Mouse (Mus musculus) forebrain, embryonic 13.5 days (tissue): ENCODE results near the gene 4930407I10Rik. TPM values are rescaled to one million over a fixed set of nuclear protein-coding genes. Genes with fewer than 3 reads are reported as not detected.

Experiments used
- ATAC-seq: fragments of 200-750 bp; cut with Nextera tagmentation; 2 replicates; pipeline ENCODE4 v1.8.0; 2017
- H3K27ac ChIP-seq: fragments of 300-500 bp; sonication (generic); 2 replicates; pipeline ENCODE4 v1.5.1; 2015; ENCODE audit warnings: inconsistent platforms, mild to moderate bottlenecking, moderate library complexity
- H3K27me3 ChIP-seq: fragments of 300-500 bp; sonication (generic); 2 replicates; pipeline ENCODE4 v1.6.1; 2015; ENCODE audit warnings: mild to moderate bottlenecking, inconsistent platforms
- H3K36me3 ChIP-seq: fragments of 300-500 bp; sonication (generic); 2 replicates; pipeline ENCODE4 v1.6.1; 2015; ENCODE audit warnings: mild to moderate bottlenecking, inconsistent platforms; ENCODE audit not compliant: poor library complexity, severe bottlenecking
- H3K4me1 ChIP-seq: fragments of 300-500 bp; sonication (generic); 2 replicates; pipeline ENCODE4 v1.6.1; 2015; ENCODE audit warnings: inconsistent platforms
- H3K4me2 ChIP-seq: fragments of 300-500 bp; sonication (generic); 2 replicates; pipeline ENCODE4 v1.6.1; 2015; ENCODE audit warnings: inconsistent platforms, mild to moderate bottlenecking, moderate library complexity
- H3K4me3 ChIP-seq: fragments of 300-500 bp; sonication (generic); 2 replicates; pipeline ENCODE4 v1.5.1; 2015; ENCODE audit warnings: mild to moderate bottlenecking, inconsistent platforms
- H3K9ac ChIP-seq: fragments of 300-500 bp; sonication (generic); 2 replicates; pipeline ENCODE4 v1.6.1; 2015; ENCODE audit warnings: mild to moderate bottlenecking, inconsistent platforms
- H3K9me3 ChIP-seq: fragments of 300-500 bp; sonication (generic); replicated peaks from 2 replicates; pipeline ENCODE4 v1.6.1; 2016; ENCODE audit warnings: inconsistent platforms
- WGBS: fragments of 180-500 bp; shearing (Covaris S2); methylation state at CpG from one replicate; pipeline ENCODE4 v1.1.7; 2015; 5-methylcytosine and 5-hydroxymethylcytosine counted together
- polyA plus RNA-seq: library from polyadenylated mRNA; unstranded; fragments of >200 nt; fragmentation: Nextera tagmentation; extraction: Ambion mirVana; gene quantifications from 2 replicates; pipeline ENCODE4 v1.2.1, GENCODE M21; 2015

The 4930407I10Rik gene
- polyA plus RNA-seq, 1 experiment from 2014 or later, result not detected

DNA sequence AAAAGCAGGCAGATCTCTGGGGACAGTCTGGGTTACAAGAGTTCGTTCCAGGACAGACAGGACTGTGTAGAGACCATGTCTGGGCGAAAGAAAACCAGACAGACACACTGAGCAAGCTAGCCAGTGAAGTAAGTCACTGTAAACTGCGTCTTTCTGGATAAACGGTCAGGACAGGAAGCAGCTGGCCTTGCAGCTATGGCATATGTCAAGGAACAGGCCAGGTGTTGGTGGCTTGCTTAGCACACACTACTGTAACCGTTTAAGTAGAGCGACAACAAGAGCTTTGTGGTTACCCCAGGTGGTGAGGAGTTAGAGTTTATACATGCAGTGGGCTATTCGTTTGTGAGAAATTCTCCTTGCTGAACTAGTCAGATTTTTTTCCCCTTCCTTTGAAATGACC lies 31.2 kb upstream of the 4930407I10Rik start:
- Histone ChIP-seq H3K9ac (no peak overlapping the region), H3K9me3 (no peaks in the 10 kb centered on the region), H3K27me3 (no peaks in the 10 kb centered on the region), H3K36me3 (peaks cover 97% of the 10 kb centered on the region), H3K4me2 (no peak overlapping the region), H3K27ac (no peak overlapping the region), H3K4me1 (no peaks in the 10 kb centered on the region), H3K4me3 (no peak overlapping the region)
- no peak for ATAC-seq
- 93% methylated on average over 7 of the region's 7 CpGs for WGBS

DNA sequence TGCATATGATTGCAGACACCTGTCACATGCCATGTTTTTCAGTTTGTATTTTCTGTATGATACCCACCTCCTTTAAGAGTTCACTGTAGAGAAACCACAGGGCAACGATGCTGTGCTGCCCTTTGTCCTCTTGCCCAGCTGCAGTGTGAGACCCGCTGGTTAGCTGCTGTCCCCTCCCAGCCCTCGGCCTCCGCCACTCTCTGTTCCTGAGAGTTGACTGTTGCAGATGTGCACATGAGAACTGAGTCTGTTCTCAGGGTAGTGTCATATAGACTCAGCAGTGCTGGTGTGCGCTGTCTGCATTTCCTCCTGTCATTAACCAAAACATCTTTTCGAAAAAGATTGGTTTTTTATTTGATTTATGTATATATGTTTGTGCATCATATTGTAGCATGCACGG lies 26.6 kb upstream of the 4930407I10Rik start:
- H3K9ac ChIP-seq, result no peak overlapping the region
- 89% methylated on average over 7 of the region's 7 CpGs for WGBS
- H3K9me3 ChIP-seq, result no peaks in the 10 kb centered on the region
- H3K4me1 ChIP-seq, result no peaks in the 10 kb centered on the region
- no peaks in the 10 kb centered on the region for H3K27me3 ChIP-seq
- no peak for ATAC-seq
- H3K36me3 ChIP-seq, result peaks cover 93% of the 10 kb centered on the region
- no peak overlapping the region for H3K4me3 ChIP-seq
- H3K27ac ChIP-seq, result no peak overlapping the region
- no peak overlapping the region for H3K4me2 ChIP-seq

GRCm38 (mm10) chr15:82033762-82034161 lies 25.2 kb upstream of the 4930407I10Rik start, which contains the start of gene Desi1:
Desi1 (minus strand) TSS chr15:82033862.
- Histone ChIP-seq H3K4me2 (no peak within 1 kb of the TSS), H3K9ac (no peak within 1 kb of the TSS), H3K4me1 (no peaks in the 10 kb centered on the region), H3K9me3 (no peaks in the 10 kb centered on the region), H3K4me3 (no peak within 1 kb of the TSS), H3K27me3 (no peaks in the 10 kb centered on the region), H3K27ac (no peak within 1 kb of the TSS), H3K36me3 (peaks cover 93% of the 10 kb centered on the region)
- no peak for ATAC-seq
- 97% methylated on average over 4 of the region's 4 CpGs for WGBS

DNA sequence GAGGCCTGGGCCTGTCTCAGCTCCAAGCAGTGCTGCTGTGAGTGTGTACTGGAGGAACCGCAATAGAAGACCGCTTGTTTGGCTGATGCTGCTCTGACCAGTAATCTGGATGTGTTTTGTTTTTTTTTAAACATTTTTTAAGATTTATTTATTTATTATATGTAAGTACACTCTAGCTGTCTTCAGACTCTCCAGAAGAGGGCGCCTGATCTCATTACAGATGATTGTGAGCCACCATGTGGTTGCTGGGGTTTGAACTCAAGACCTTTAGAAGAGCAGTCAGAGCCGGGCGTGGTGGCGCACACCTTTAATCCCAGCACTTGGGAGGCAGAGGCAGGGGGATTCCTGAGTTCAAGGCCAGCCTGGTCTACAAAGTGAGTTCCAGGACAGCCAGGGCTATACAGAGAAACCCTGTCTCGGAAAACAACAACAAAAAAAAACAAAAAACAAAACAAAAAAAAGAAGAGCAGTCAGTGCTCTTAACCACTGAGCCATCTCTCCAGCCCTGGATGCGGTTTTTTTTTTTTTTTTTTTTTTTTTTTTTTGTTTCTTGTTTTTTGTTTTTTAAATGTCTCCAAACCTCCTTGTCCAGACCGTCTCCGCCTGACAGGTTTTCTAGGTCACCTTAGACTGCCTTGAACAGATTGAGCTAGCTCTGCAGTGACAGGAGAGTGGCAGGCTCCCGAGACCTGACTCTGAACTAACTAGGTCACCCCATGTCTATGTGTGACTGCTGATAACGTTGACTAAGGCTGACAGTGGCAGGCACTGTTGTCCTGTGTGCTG lies 22.9 kb upstream of the 4930407I10Rik start:
- Histone ChIP-seq H3K27me3 (no peaks in the 10 kb centered on the region), H3K36me3 (peaks cover 92% of the 10 kb centered on the region), H3K9ac (no peak overlapping the region), H3K4me3 (no peak overlapping the region), H3K9me3 (no peaks in the 10 kb centered on the region), H3K27ac (no peak overlapping the region), H3K4me2 (no peak overlapping the region), H3K4me1 (no peaks in the 10 kb centered on the region)
- 84% methylated on average over 12 of the region's 12 CpGs for WGBS
- no peak for ATAC-seq

DNA sequence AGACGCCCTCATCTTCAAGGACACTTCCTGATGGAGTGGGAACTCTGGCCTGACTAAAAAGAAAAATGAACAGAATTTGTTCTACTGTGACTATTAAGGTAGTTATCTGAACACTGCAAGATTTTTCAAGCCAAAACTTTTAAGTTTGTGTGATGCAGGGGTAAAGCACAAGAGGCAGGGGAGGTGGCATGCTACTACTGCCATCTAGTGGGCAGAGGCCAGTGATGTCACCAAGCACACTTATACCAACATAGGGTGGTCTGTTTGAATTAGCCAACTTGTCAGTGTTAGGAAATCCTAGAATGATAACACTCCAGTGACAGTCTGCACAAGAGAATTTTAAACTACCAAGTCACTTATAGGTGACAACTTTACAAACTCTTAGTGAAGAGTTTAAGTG lies 18.3 kb upstream of the 4930407I10Rik start:
- H3K9ac ChIP-seq, result no peak overlapping the region
- H3K36me3 ChIP-seq, result peaks cover 70% of the 10 kb centered on the region
- 100% methylated on average over 1 of the region's 1 CpGs for whole genome bisulfite sequencing
- H3K27ac ChIP-seq, result no peak overlapping the region
- no peak for ATAC-seq
- H3K9me3 ChIP-seq, result no peaks in the 10 kb centered on the region
- peaks cover 16% of the 10 kb centered on the region; the same call in 1 of the 2 replicates for H3K4me1 ChIP-seq
- H3K4me3 ChIP-seq, result no peak overlapping the region
- no peak overlapping the region for H3K4me2 ChIP-seq
- no peaks in the 10 kb centered on the region for H3K27me3 ChIP-seq

DNA sequence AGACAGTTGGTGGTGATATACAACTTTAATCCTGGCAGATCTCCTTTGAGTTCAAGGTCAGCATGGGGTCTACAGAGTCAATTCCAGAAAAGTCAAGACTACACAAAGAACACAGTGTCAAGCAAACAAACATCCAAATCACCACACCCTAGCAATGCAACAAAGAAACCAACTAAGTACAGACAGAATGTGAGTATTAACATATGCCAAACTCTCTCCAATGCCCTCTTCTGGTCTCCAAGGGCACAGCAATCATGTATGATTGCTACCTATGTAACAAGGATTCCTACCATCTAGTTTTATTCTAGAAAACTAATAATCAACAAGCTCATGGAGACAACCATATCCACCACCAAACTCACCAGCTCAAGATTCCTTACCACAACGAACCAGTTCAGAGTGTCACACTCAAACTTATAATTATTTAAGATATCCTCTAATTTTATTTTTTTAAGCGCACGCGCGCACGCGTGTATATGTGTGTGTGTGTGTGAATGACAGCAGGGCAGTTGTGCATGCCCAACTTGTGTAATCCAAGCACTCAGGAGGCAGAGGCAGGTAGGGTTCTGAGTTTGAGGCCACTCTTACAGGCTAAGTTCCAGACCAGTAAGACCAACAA lies 14.7 kb upstream of the 4930407I10Rik start:
- no peaks in the 10 kb centered on the region for H3K27me3 ChIP-seq
- H3K9ac ChIP-seq, result no peak overlapping the region
- H3K9me3 ChIP-seq, result no peaks in the 10 kb centered on the region
- no peak for ATAC-seq
- WGBS, result 97% methylated on average over 7 of the region's 7 CpGs
- H3K4me1 ChIP-seq, result peaks cover 32% of the 10 kb centered on the region
- H3K4me3 ChIP-seq, result no peak overlapping the region
- peaks cover 36% of the 10 kb centered on the region for H3K36me3 ChIP-seq
- H3K4me2 ChIP-seq, result no peak overlapping the region
- H3K27ac ChIP-seq, result no peak overlapping the region

- Histone ChIP-seq H3K27ac (no peak overlapping the region), H3K4me1 (peaks cover 32% of the 10 kb centered on the region), H3K4me2 (peak overlapping the region; percentile 98), H3K9me3 (no peaks in the 10 kb centered on the region), H3K36me3 (peaks cover 18% of the 10 kb centered on the region), H3K27me3 (no peaks in the 10 kb centered on the region), H3K9ac (peak overlapping the region; percentile 97), H3K4me3 (peak overlapping the region; percentile 100)
- WGBS, result 5% methylated on average over 26 of the region's 26 CpGs
- ATAC-seq, result no peak
These were observed 12.6 kb upstream of the 4930407I10Rik start for GRCm38 (mm10) chr15:82046246-82046891.

DNA sequence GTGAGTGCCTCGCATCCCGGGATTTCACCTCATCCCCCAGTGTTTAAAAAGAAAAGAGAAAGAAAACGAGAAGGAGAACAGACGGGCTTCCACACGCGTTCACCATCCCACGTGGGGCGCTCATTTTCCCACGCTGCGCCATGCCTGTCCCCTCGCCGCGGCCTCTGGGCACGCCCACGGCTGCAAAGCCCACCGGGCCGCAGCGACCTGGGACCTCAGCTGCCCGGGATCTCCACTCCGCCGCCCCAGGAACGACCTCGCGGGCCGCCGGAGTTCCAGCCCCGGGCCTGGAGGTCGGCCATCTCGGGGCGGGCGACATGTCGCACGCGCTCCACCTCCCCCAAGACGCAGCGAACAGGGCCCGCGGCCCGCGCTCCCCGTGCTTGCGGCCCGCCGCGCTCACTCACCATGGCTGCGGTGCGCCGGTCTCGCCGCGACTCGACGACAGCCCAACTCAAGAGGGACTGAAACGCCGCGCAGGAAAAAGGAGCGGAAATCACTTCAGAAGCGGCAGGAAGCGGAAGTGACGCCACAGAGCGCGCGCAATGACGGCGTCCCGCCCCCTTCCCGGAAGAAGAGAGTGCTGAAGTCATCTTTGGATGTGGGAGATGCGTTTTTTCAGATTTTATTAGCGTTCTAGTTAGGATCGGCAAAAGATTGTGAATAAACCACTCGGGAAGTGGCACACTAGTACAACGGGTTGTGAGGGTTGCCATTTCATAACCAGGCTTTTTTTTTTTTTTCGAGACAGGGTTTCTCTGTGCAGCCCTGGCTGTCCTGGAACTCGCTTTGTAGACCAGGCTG lies 11.7 kb upstream of the 4930407I10Rik start, which contains the start of gene Snu13:
Gene Snu13 (minus strand): TSS at position 519 of the 804 bp plus-strand sequence.
- peak within 1 kb of the TSS; percentile 88 for H3K27ac ChIP-seq
- peak; percentile 93 for ATAC-seq
- WGBS, result under 1% methylated on average over 72 of the region's 74 CpGs
- peak within 1 kb of the TSS; percentile 100 for H3K4me3 ChIP-seq
- no peaks in the 10 kb centered on the region for H3K9me3 ChIP-seq
- H3K27me3 ChIP-seq, result no peaks in the 10 kb centered on the region
- peak within 1 kb of the TSS; percentile 98 for H3K4me2 ChIP-seq
- H3K9ac ChIP-seq, result peak within 1 kb of the TSS; percentile 97
- peaks cover 32% of the 10 kb centered on the region for H3K4me1 ChIP-seq
- peaks cover 17% of the 10 kb centered on the region for H3K36me3 ChIP-seq

DNA sequence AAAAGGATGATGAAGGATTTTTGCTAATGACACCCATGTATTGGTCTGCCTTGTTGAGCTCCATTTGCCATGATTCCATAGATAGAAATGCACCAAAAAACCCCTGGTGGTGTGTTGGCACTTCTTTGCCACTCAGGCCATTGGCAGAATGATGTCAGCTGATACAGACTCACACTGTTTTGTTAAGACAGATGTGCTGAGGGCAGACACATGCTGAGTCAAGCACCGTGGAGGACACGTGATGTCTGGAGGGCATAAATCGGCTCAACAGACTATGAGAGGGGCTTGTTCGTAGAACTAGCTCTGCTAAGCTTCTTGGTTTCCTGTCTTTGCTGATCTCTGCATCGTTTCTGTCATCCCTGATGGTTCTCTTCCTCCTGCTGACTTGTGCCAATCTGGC lies 6.4 kb upstream of the 4930407I10Rik start:
- no peak for ATAC-seq
- no peaks in the 10 kb centered on the region; the same call in 1 of the 2 replicates for H3K27me3 ChIP-seq
- no peaks in the 10 kb centered on the region for H3K9me3 ChIP-seq
- H3K4me3 ChIP-seq, result no peak overlapping the region
- no peak overlapping the region for H3K9ac ChIP-seq
- 76% methylated on average over 5 of the region's 5 CpGs for WGBS
- no peaks in the 10 kb centered on the region for H3K36me3 ChIP-seq
- H3K4me1 ChIP-seq, result peaks cover 6% of the 10 kb centered on the region; the same call in 1 of the 2 replicates
- H3K27ac ChIP-seq, result no peak overlapping the region
- no peak overlapping the region for H3K4me2 ChIP-seq

GRCm38 (mm10) chr15:82063909-82064308 lies 5.0 kb downstream of the 4930407I10Rik start:
- H3K36me3 ChIP-seq, result no peaks in the 10 kb centered on the region
- H3K9ac ChIP-seq, result no peak overlapping the region
- ATAC-seq, result no peak
- no peak overlapping the region for H3K27ac ChIP-seq
- peaks cover 31% of the 10 kb centered on the region for H3K27me3 ChIP-seq
- no peak overlapping the region for H3K4me2 ChIP-seq
- no peaks in the 10 kb centered on the region for H3K4me1 ChIP-seq
- no peaks in the 10 kb centered on the region for H3K9me3 ChIP-seq
- 65% methylated on average over 14 of the region's 14 CpGs for WGBS
- H3K4me3 ChIP-seq, result no peak overlapping the region

- H3K4me3 ChIP-seq, result no peak overlapping the region
- no peak for ATAC-seq
- no peak overlapping the region for H3K27ac ChIP-seq
- WGBS, result 19% methylated on average over 7 of the region's 7 CpGs
- no peaks in the 10 kb centered on the region for H3K36me3 ChIP-seq
- H3K9me3 ChIP-seq, result 0 out of 2 replicates have a peak, but pooled peaks cover 3% of the 10 kb centered on the region
- peaks cover 47% of the 10 kb centered on the region for H3K27me3 ChIP-seq
- H3K9ac ChIP-seq, result no peak overlapping the region
- H3K4me1 ChIP-seq, result peaks cover 4% of the 10 kb centered on the region
- H3K4me2 ChIP-seq, result no peak overlapping the region
These were observed 6.6 kb downstream of the 4930407I10Rik start for GRCm38 (mm10) chr15:82065511-82065910.
